Mouse (Mus musculus): ENCODE measurements around the gene 4930579G24Rik.

DNA sequence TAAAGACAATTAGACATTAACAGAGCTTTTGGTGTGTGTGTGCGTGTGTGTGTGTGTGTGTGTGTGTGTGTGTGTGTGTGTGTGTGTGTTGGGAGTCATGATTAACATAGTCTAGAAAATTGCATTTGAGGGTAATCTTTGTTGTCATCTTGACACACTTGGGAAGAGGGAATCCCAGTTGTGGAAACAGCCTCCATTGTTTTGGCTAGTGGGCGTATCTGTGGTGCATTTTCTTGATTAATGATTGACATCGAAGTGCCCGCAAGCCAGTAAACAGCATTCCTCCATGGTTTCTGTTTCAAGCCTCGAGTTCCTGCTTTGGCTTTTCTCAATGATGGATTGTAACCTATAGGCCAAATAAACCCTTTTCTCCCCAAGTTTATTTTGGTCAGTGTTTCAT lies 27.8 kb downstream of the 4930579G24Rik start:
- TF ChIP-seq POLR2A (IDR thresholded peaks at IDR 0.05; ENCODE audit: insufficient read depth, low read depth, low read length) (no peak), CTCF (IDR thresholded peaks at IDR 0.05; ENCODE audit: insufficient read depth, low read depth, low read length) (no peak)
